Mouse (Mus musculus) liver, adult 2 months (tissue): Measurements from ENCODE around the gene Dact3.

Source experiments
- CTCF ChIP-seq: fragments of 200-500 bp; IDR thresholded peaks from 2 replicates; pipeline ENCODE4 v1.5.1; 2011; ENCODE audit warnings: low read depth, low read length, control low read depth
- POLR2A ChIP-seq: fragments of 200-500 bp; IDR thresholded peaks from 2 replicates; pipeline ENCODE4 v1.6.1; 2011; ENCODE audit warnings: low read length, control low read depth; ENCODE audit not compliant: insufficient read depth; ENCODE audit errors: extremely low read depth

DNA sequence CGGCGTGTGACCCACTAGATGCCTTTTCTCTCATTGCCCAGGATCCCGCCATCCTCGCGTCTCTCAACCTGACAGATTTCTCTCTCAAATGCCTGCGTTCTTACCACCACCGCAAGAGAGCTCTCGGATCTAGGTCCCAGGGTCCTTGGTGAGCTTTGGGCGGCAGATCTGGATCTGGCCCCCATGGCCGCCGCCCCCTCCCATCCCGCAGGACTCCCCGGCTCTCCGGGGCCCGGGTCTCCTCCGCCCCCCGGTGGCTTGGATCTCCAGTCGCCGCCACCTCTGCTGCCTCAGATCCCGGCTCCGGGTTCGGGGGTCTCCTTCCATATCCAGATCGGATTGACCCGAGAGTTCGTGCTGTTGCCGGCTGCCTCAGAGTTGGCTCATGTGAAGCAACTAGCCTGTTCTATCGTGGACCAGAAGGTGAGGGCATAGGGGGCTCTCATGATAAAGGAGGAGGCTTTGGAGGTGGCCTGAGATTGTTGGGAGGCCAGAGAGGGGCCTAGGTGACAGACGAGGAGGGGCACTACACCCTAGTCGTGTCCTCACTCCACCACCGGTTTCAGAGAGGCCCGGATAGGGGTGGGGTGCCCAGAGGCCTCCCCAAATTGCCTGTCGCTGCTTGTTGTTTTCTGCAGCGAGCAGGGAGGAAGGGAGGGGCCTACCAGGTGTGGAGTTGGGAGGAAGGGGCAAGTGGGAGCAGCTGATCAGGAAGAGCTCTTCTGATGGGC lies 31.5 kb upstream of the Dact3 start:
- TF ChIP-seq POLR2A (no peak), CTCF (no peak)
